Mouse (Mus musculus) cortical plate, adult 2 months (tissue): ENCODE measurements around the gene Gamt. TPM values are rescaled to one million over a fixed set of nuclear protein-coding genes. Genes with fewer than 3 reads are reported as not detected.
"Not testable (repeated sequence)": the region's sequence is repeated elsewhere in the genome, so short reads cannot be mapped to it uniquely, and the experiment has no call there.

ENCODE experiments used
- H3K27ac ChIP-seq: fragments of 200-500 bp; 2 replicates; pipeline ENCODE4 v1.5.1; 2012; ENCODE audit warnings: low read length, control low read depth, inconsistent platforms; ENCODE audit not compliant: insufficient read depth
- H3K4me1 ChIP-seq: fragments of 200-500 bp; 2 replicates; pipeline ENCODE4 v1.6.1; 2011; ENCODE audit warnings: low read length; ENCODE audit not compliant: control insufficient read depth, insufficient read depth
- H3K4me3 ChIP-seq: fragments of 200-500 bp; 2 replicates; pipeline ENCODE4 v1.5.1; 2011; ENCODE audit warnings: mild to moderate bottlenecking, low read length, control low read depth; ENCODE audit not compliant: insufficient read depth
- CTCF ChIP-seq: fragments of 200-500 bp; IDR thresholded peaks from 2 replicates; pipeline ENCODE4 v1.5.1; 2011; ENCODE audit warnings: mild to moderate bottlenecking, control low read depth, low read length; ENCODE audit not compliant: insufficient read depth; ENCODE audit errors: extremely low read depth
- POLR2A ChIP-seq: fragments of 200-500 bp; IDR thresholded peaks from 2 replicates; pipeline ENCODE4 v1.6.1; 2011; ENCODE audit warnings: mild to moderate bottlenecking, low read length, control low read depth; ENCODE audit not compliant: insufficient read depth; ENCODE audit errors: extremely low read depth
- polyA plus RNA-seq: library from polyadenylated mRNA; depleted of rRNA; stranded (reverse); fragments of >200 nt; gene quantifications from 2 replicates; pipeline ENCODE4 v1.2.3, GENCODE M21; 2012

Gene Gamt
- polyA plus RNA-seq, 1 experiment, result 59.6 TPM

DNA sequence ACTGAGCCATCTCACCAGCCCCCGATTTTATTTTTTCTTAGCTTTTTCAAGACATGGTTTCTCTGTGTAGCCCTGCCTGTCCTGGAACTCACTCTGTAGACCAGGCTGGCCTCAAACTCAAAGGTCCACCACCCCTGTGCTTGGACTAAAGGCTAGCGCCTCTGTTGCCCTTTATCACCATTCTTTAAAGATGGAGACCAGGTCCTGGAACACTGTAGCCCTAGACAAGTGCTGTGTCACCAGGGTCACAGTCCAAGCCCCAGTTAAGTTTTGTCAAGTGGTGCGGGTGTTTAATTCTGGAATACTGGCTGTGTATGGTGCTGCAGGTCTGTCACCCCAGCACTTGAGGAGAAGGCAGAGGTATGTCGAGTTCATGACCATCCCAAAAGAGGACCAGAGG lies 23.8 kb downstream of the Gamt start:
- TF ChIP-seq POLR2A (no peak), CTCF (no peak)
- Histone ChIP-seq H3K4me3 (no peak overlapping the region), H3K27ac (no peak overlapping the region), H3K4me1 (no peaks in the 10 kb centered on the region)

DNA sequence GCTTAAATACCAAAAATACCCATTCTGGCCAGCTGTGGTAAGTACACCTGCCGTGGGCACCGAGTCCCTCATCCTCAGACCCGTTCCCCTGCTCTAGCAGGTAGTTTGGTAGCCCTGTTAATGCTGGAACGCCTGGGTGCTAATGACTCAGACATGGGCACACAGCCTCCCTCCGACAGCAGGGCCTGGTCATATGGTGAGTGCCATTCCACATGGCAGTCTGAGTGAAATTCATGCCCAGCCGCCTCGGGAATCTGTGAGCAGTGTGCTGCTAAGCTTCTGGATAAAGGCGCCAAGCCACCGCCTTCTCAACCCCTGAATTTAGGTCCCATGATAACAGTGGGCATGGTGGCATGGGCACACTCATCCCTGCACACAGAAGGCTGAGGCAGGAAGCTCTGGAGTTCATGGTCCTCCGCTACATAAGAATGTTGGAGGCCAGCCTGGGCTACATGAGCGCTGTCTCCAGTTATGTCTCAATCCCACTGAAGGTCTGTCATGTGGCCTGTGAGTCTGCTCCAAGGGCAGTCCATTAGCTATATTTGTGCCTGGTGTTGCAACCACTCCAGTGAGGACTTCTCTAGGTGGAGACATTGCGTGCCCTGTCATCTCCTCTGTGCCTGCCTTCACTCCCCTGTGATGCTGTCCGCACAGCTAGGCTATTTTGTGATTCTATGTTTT lies 24.5 kb downstream of the Gamt start:
- Histone ChIP-seq H3K27ac (no peak overlapping the region), H3K4me1 (no peaks in the 10 kb centered on the region), H3K4me3 (no peak overlapping the region)
- TF ChIP-seq CTCF, result no peak
- no peak for TF ChIP-seq POLR2A

DNA sequence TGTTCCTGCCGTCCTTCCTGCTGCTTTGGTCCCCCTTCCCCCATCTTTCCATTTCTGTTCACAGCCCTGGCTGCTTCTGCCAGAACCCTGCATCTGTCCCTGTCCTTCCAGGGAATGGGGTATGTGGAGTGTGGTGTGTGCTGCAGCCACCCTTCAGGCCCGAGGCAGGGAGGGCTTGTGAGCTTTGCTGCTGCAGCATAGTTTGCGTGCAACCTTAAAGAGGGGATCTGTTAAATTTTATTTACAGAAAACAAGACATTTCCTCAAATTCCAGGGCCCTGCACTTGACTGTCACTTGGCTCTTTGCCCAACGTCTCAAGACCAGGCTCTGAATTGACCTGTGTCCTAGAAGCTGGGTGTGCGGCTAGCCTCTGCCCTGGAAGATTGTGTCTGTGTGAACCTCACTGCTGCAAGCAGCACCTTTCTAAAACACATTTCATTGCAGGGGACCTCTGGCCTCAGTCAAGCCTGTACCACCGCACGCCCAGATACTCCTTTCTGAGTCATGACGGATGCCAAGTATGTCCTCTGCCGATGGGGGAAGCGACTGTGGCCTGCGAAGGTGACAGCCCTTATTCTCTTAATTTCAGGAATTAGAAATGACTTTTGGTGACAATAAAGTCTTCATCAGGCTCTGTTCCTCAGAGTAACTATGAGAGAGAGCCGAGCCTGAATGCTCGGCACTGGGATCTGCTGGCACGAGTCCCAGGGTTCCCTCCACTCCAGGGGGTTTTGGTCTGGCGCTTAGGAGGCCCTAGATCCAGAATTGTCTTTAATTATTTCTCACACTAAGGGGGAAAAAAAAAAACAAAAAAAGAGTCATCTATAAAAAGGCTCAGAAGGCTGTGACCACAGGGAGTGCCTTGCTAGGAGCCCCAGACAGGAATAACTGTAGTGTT lies 32.7 kb downstream of the Gamt start:
- peak overlapping the region; percentile 80 for H3K4me3 ChIP-seq
- no peak overlapping the region for H3K27ac ChIP-seq
- no peak for TF ChIP-seq POLR2A
- TF ChIP-seq CTCF, result no peak
- peaks cover 6% of the 10 kb centered on the region; the same call in 1 of the 2 replicates for H3K4me1 ChIP-seq

DNA sequence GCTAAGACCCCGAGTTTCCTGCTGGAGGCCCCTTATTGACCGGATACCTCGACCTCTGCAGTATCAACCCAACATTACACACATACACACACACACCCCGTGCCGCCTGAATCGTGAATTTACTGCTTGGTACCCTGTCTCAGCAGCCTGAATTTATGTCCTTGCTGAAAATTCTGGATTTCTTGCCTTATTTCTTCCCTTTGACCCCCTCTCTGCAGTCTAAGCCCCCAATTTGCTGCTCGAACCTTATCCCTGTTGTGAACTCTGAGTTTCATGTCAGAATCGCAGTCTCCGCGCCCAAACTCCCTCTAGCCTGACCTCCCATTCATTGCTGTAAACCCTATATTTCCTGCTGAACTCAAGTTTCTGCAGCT lies 33.7 kb downstream of the Gamt start:
- Histone ChIP-seq H3K4me3 (peak overlapping the region; percentile 80), H3K27ac (peak overlapping the region; percentile 74; the same call in 1 of the 2 replicates), H3K4me1 (peaks cover 6% of the 10 kb centered on the region; the same call in 1 of the 2 replicates)
- no peak for TF ChIP-seq CTCF
- TF ChIP-seq POLR2A, result no peak

DNA sequence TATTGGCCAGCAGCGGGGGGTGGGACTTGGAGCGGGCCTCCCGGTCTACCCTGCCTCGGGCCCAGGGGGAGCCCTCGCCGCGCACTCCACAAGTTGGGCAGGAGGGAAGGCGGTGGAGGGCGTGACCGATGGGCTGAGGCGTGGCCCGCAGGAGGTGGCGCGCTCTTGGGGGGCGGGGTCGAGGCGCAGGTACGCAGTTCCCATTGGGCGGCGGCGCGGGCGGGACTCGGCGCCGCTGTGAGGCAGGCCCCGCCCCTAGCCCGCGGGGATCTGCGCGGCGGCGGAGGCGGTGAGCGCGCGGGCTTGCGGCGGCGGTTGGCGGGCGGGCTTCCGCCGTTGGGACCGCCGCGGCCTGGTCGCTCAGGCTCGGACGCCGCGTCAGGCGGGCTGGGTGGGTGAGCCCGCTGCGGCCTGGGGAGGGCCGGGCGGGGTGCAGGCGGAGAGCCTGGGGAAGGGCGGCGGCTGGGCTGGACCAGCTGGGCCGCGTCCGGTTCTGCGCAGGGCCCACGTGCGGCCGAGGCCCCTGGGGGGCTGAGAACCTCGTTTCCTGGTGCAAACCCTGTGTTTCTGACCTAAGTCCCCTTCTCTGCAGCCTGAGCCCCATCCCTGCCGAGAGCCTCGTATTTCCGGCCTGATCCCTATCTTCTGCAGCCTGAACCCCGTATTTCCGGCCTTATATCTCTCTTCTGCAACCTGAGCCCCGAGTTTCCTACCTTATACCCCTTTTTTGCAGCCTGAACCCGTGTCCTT lies 34.2 kb downstream of the Gamt start, which contains the start of gene Mum1:
Mum1 (plus strand) TSS at position 19 of the 750 bp plus-strand sequence.
- Histone ChIP-seq H3K27ac (peak within 1 kb of the TSS; percentile 74; the same call in 1 of the 2 replicates), H3K4me1 (peaks cover 6% of the 10 kb centered on the region; the same call in 1 of the 2 replicates), H3K4me3 (peak within 1 kb of the TSS; percentile 80)
- TF ChIP-seq CTCF (0 out of 2 replicates have a peak, but pooled peaks have one; percentile 18), POLR2A (no peak)

DNA sequence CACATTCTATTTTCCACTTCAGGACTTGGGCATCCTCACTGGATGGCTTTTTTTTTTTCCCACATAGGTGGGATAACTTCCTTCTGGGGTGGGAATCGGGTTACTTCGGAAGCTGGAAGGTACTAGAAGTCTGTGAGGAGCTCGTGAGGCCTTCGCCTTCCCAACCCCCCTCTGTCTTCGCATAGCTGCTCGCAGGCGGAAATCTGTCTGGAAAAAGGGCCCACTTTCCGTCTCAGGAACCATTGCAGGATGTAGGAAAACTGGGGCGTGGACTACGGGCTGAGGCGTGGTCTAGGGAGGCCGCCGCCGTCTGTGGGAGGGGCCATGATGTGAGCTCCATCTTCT lies 34.8 kb downstream of the Gamt start:
- H3K27ac ChIP-seq, result peak overlapping the region; percentile 61; the same call in 1 of the 2 replicates
- peak; percentile 80; the same call in 1 of the 2 replicates for TF ChIP-seq POLR2A
- no peak for TF ChIP-seq CTCF
- peak overlapping the region; percentile 80 for H3K4me3 ChIP-seq
- peaks cover 6% of the 10 kb centered on the region; the same call in 1 of the 2 replicates for H3K4me1 ChIP-seq

DNA sequence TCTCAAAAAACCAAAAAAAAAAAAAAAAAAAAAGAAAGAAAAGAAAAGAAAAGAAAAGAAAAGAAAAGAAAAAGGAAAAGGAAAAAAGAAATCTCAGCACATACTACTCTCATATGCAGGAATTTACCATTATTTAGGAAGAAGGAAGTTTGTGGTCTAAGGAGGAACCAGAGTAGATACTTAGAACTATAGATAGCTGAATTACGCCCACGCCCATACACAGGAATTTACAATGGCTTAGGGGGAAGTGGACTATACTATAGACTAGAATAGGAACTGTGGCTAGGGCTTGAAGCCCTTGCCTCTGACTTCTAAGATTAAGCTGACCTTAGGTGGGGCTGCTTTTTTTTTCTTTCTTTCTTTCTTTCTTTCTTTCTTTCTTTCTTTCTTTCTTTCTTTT lies 37.7 kb downstream of the Gamt start:
- H3K27ac ChIP-seq, H3K4me1 ChIP-seq, H3K4me3 ChIP-seq: not testable (repeated sequence)

DNA sequence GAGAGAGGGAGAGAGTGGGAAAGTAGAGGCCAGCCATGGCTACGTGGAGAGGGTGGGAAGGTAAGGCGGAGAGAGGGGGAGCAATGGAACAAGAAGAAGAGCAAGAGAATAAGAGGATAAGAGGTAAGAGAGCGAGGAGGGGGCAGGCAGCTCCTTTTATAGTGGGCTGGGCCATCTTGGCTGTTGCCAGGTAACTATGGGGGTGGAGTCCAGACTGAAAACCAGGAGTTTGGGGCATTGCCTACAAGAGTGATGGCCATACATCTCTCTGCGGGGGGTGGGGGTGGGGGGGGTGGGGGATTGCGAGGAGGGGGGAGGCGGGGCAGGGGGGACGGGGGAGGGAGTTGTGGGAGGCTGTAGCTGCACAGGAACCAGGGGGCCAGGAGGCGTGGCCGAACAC lies 40.1 kb downstream of the Gamt start:
- Histone ChIP-seq H3K4me1 (no peaks in the 10 kb centered on the region), H3K4me3 (no peak overlapping the region), H3K27ac (no peak overlapping the region)
- TF ChIP-seq POLR2A, result no peak
- no peak for TF ChIP-seq CTCF

DNA sequence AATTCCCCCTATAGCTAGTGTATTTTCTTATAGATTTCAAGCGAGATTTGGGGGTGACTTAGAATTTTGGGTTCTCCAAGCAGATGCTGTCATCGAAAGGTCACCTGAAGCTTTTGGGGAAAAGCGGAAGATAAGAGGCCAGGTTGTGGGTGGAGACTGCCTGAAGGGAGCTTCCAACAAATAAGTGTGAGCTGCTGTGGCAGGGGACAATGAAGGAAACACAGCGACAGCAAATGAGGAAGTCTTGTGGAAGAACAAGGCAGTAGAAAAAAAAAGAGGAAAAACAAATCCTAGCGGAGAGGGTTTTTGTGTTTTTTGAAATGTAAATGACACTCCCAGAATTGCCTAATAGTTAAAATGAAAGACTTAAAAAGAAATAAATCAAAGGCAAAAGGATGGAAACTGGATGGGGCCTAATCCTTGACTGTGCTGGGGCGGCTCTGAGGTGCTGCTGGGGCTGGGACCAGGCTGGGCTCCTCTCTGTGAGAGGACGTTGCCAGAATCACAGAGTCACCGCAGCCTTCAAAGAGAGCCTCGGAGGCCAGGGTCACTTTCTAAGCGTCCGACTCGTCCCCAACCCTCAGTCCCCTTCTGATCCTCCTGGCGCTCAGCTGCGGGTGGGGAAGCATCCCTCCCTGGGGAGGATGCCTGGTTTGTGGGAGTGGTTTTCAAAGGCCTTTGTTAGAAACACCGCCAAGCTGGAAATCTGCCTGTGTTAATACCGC lies 45.6 kb downstream of the Gamt start:
- H3K27ac ChIP-seq, result no peak overlapping the region
- H3K4me3 ChIP-seq, result no peak overlapping the region
- H3K4me1 ChIP-seq, result no peaks in the 10 kb centered on the region
- TF ChIP-seq POLR2A, result no peak
- no peak for TF ChIP-seq CTCF

DNA sequence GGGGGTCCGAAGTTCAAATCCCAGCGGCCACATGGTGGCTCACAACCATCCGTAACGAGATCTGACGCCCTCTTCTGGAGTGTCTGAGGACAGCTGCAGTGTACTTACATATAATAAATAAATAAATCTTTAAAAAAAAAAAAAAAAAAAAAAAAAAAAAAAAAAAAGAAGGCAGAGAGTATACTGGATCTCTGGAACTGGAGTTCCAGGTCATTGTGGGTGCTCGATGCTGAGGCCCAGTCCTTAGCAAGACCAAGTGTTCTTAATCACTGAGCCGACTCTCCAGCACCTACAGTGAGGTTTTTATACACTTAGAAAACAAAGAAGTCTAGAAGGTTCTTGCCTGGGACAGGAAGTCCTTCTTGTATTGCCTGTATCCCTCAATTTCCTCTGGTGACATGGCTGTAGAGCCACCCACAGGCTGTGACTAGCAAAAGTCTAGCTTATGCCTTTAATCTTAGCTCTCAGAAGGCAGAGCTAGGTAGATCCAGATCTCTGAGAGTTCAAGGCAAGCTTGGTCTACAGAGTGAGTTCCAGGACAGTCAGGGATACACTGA lies 49.2 kb downstream of the Gamt start:
- H3K4me3 ChIP-seq, H3K4me1 ChIP-seq, H3K27ac ChIP-seq: not testable (repeated sequence)
